In genomic region chr7:141327469-141328372, GRCm38 (mm10) we compare ENCODE assay signal across 8 mouse cellular contexts. TPM values are rescaled to one million over a fixed set of nuclear protein-coding genes. Genes with fewer than 3 reads are reported as not detected.
DNase-seq lines count a peak whose midpoint lies in the region; ATAC-seq lines count a peak whose summit lies in the region.

TSS of gene Deaf1 (minus strand) at chr7:141327690.
TSS of gene Tmem80 (plus strand) at chr7:141327739.

- intact Hi-C loops in gastrocnemius, postnatal 14 days (cut with DNase I; ENCODE audit: low total_unique reads), result no loop called here
- intact Hi-C loops in left cerebral cortex, postnatal 10 days (cut with DNase I), result no loop called here

- ATAC-seq in inflammation-experienced regulatory T-cells, adult 6 months, result peak; percentile 90
- ATAC-seq in megakaryocyte-erythroid progenitor cell, adult 5-6 weeks (replicated peaks; ENCODE audit: low FRiP score, low TSS enrichment, poor library complexity, severe bottlenecking), result peak; percentile 94

- peak; percentile 99 to 100 for DNase-seq in adrenal gland, adult (ENCODE audit: inconsistent age in 2 of 2, low spot score in 1 of 2)
- DNase-seq in embryo, embryonic 10.5 days (ENCODE audit: low spot score), result peak; percentile 98
- DNase-seq in gastrocnemius, postnatal 14 days, result peak; percentile 100
- peak; percentile 100 for DNase-seq in left cerebral cortex, postnatal 10 days (ENCODE audit: extremely low spot score in 1 of 2, low spot score in 2 of 2)
- DNase-seq in right cerebral cortex, postnatal 25 days, result peak; percentile 99
- DNase-seq in urinary bladder, postnatal 4 days (ENCODE audit: low spot score in 2 of 2), result peak; percentile 100

RNA-seq across cellular contexts. Expression of gene Deaf1, which starts in this region (rescaled TPM):
- 10 to 100 TPM; 15.5 to 18.9 TPM for total RNA-seq in gastrocnemius, postnatal 14 days (2021)
- polyA plus RNA-seq in inflammation-experienced regulatory T-cells, adult 6 months (2017; shearing (Covaris generic)), result 10 to 100 TPM; 17.6 to 37.9 (median 34.6) TPM
- total RNA-seq in left cerebral cortex, postnatal 10 days (2021), result 100 to 1,000 TPM; 258 to 269 TPM
- total RNA-seq in megakaryocyte-erythroid progenitor cell, adult 5-6 weeks (2014; fragmentation: Nextera tagmentation), result 54.5 and 74.1 TPM in 2 replicates
- 11.0 and 32.1 TPM in 2 replicates for total RNA-seq in megakaryocyte-erythroid progenitor cell, adult 5-6 weeks (2017)

RNA-seq across cellular contexts. Expression of gene Tmem80, which starts in this region (rescaled TPM):
- total RNA-seq in gastrocnemius, postnatal 14 days (2021), result 10 to 100 TPM in 1 of 2 experiments, 1 to 10 TPM in 1; 9.1 to 11.1 TPM
- 10 to 100 TPM; 27.1 to 41.1 (median 39.1) TPM for polyA plus RNA-seq in inflammation-experienced regulatory T-cells, adult 6 months (2017; shearing (Covaris generic))
- total RNA-seq in left cerebral cortex, postnatal 10 days (2021), result 10 to 100 TPM; 21.6 to 23.5 TPM
- 23.0 and 39.1 TPM in 2 replicates for total RNA-seq in megakaryocyte-erythroid progenitor cell, adult 5-6 weeks (2014; fragmentation: Nextera tagmentation)
- 9.7 and 17.4 TPM in 2 replicates for total RNA-seq in megakaryocyte-erythroid progenitor cell, adult 5-6 weeks (2017)

Comparison
In these comparisons a context has a peak if more than half of its experiments do, and no peak if none do; other contexts are left out.
1. Peak in every context shown above with its lines: DNase-seq and ATAC-seq.